Mouse (Mus musculus): ENCODE measurements at regions not wholly inside any gene's neighbourhood (a gene's known extent, or its start where the extent isn't known, plus 50 kb on each side); places are given as distances from the start of the nearest gene placed in this dataset.

DNA sequence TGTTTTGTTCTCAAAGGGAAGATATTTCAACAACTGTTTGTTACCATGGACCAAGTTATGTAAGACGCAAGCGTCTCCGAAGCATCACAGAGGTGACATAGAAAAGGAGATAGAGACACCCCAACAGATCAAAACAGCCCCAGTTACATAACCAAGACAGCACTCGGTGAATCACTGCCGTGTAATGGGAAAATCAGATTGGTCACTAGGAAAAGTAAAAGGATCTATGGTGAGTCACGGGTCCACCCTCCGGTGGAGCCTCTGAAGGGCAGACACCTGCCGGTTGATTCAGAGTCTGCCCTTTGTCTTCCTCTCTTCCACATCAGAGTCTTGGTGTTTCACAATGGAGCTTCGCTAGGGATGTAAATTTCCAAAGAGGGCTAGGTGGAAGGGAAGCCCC, 62.9 kb upstream of the Odc1 start:
- Histone ChIP-seq H3K4me3 (replicated peaks) (no peak overlapping the region), H3K4me2 (no peak overlapping the region), H3K36me3 (no peaks in the 10 kb centered on the region), H3K9me3 (replicated peaks) (no peaks in the 10 kb centered on the region), H3K27ac (no peak overlapping the region), H3K9ac (no peak overlapping the region), H3K27me3 (no peaks in the 10 kb centered on the region), H3K4me1 (replicated peaks) (peaks cover 11% of the 10 kb centered on the region; the same call in 1 of the 2 replicates)
- WGBS (ENCODE audit: insufficient replicate concordance) = 77% methylated on average over 9 of the region's 9 CpGs
- DNase-seq = no peak
- ATAC-seq (ENCODE audit: low read depth) = no peak

DNA sequence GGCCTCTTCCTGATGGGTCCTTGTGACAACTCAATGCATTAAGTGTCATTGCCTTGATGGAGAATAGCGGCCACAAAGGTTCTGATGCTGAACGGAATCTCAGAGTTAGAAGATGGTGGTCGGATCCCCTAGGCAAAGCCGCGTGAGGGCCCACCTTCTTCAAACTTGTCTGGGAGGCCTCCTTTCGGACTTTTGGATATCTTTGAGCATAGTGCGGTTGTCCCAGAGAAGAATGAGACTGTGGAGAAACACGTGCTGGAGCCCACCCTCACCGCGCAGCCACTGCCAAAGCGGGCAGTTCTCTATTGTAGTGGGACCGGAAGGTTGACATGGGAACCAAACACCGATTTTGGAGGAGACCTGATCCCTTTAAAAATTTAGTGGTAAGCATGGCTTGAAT, 62.4 kb upstream of the Odc1 start:
- no peak overlapping the region for H3K9ac ChIP-seq
- H3K4me2 ChIP-seq = no peak overlapping the region
- DNase-seq = no peak
- H3K36me3 ChIP-seq = no peaks in the 10 kb centered on the region
- H3K27ac ChIP-seq = no peak overlapping the region
- 86% methylated on average over 13 of the region's 13 CpGs for WGBS (ENCODE audit: insufficient replicate concordance)
- H3K27me3 ChIP-seq = no peaks in the 10 kb centered on the region
- peaks cover 11% of the 10 kb centered on the region; the same call in 1 of the 2 replicates for H3K4me1 ChIP-seq (replicated peaks)
- no peak overlapping the region for H3K4me3 ChIP-seq (replicated peaks)
- no peaks in the 10 kb centered on the region for H3K9me3 ChIP-seq (replicated peaks)
- ATAC-seq (ENCODE audit: low read depth) = no peak

GRCm38 (mm10) chr12:17484448-17484847, 60.1 kb upstream of the Odc1 start:
- no peaks in the 10 kb centered on the region for H3K36me3 ChIP-seq
- 46% methylated on average over 9 of the region's 9 CpGs for WGBS (ENCODE audit: insufficient replicate concordance)
- no peak overlapping the region for H3K4me3 ChIP-seq (replicated peaks)
- H3K27ac ChIP-seq = no peak overlapping the region
- no peaks in the 10 kb centered on the region for H3K9me3 ChIP-seq (replicated peaks)
- ATAC-seq (ENCODE audit: low read depth) (no peak), DNase-seq (no peak)
- H3K27me3 ChIP-seq = no peaks in the 10 kb centered on the region
- H3K4me2 ChIP-seq = no peak overlapping the region
- H3K4me1 ChIP-seq (replicated peaks) = peaks cover 22% of the 10 kb centered on the region
- no peak overlapping the region for H3K9ac ChIP-seq

GRCm38 (mm10) chr12:17486062-17486770, 58.4 kb upstream of the Odc1 start:
- no peak overlapping the region for H3K4me2 ChIP-seq
- no peaks in the 10 kb centered on the region for H3K27me3 ChIP-seq
- no peak overlapping the region for H3K4me3 ChIP-seq (replicated peaks)
- DNase-seq = no peak
- WGBS (ENCODE audit: insufficient replicate concordance) = 53% methylated on average over 9 of the region's 9 CpGs
- no peak for ATAC-seq (ENCODE audit: low read depth)
- no peaks in the 10 kb centered on the region for H3K9me3 ChIP-seq (replicated peaks)
- peaks cover 22% of the 10 kb centered on the region for H3K4me1 ChIP-seq (replicated peaks)
- no peaks in the 10 kb centered on the region for H3K36me3 ChIP-seq
- H3K27ac ChIP-seq = no peak overlapping the region
- no peak overlapping the region for H3K9ac ChIP-seq

GRCm38 (mm10) chr12:17487336-17487735, 57.3 kb upstream of the Odc1 start:
- H3K4me2 ChIP-seq = no peak overlapping the region
- DNase-seq (no peak), ATAC-seq (ENCODE audit: low read depth) (no peak)
- no peak overlapping the region for H3K9ac ChIP-seq
- H3K27ac ChIP-seq = no peak overlapping the region
- peaks cover 25% of the 10 kb centered on the region for H3K4me1 ChIP-seq (replicated peaks)
- H3K9me3 ChIP-seq (replicated peaks) = no peaks in the 10 kb centered on the region
- H3K4me3 ChIP-seq (replicated peaks) = no peak overlapping the region
- H3K27me3 ChIP-seq = no peaks in the 10 kb centered on the region; the same call in 1 of the 2 replicates
- no peaks in the 10 kb centered on the region for H3K36me3 ChIP-seq
- 40% methylated on average over 1 of the region's 1 CpGs for WGBS (ENCODE audit: insufficient replicate concordance)

DNA sequence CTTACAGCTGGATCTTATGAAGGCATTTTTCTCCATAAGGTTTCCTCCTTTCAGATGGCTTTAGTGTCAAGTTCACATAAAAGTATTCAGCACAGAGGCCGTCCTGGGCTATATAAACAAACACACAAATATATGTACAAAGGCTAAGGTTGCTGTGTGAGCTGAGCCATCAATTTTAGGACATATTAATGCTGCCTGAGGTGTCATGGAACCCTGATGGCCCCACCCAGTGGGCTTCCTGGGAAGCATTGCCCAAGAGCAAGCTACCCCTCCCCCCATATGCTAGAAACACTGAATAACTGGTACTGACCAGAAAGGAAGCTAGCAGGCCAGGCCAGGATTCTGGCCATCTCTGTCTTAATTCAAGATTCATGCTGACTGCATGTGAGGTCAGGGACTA, 56.4 kb upstream of the Odc1 start:
- H3K4me1 ChIP-seq (replicated peaks) = peaks cover 34% of the 10 kb centered on the region
- ATAC-seq (ENCODE audit: low read depth) (no peak), DNase-seq (no peak)
- H3K36me3 ChIP-seq = no peaks in the 10 kb centered on the region
- WGBS (ENCODE audit: insufficient replicate concordance) = 65% methylated on average over 1 of the region's 1 CpGs
- H3K9ac ChIP-seq = no peak overlapping the region
- no peaks in the 10 kb centered on the region for H3K9me3 ChIP-seq (replicated peaks)
- H3K4me2 ChIP-seq = no peak overlapping the region
- H3K27me3 ChIP-seq = no peaks in the 10 kb centered on the region; the same call in 1 of the 2 replicates
- H3K27ac ChIP-seq = no peak overlapping the region
- no peak overlapping the region for H3K4me3 ChIP-seq (replicated peaks)

DNA sequence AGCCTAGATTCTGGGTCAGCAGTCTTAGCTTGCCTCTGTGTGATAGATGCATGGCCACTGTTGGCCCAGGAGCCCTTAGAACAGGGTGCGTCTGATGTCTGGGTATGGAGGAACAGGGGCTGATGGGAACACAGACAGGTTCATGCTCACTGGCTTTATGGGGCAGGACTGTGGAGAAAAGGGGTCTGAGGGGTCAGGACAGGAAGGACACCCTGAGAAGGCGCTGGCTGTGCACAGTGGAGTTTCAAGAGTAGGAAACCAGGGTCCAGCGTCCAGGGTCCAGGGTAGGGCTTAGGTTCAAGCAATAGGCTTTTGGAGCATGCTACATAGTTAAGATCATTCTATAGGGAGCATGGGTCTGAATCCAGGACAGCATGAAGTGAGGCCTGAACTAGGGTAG, 54.6 kb upstream of the Odc1 start:
- no peak for DNase-seq
- Histone ChIP-seq H3K9ac (no peak overlapping the region), H3K4me1 (replicated peaks) (peaks cover 33% of the 10 kb centered on the region), H3K4me3 (replicated peaks) (no peak overlapping the region), H3K4me2 (no peak overlapping the region), H3K27me3 (no peaks in the 10 kb centered on the region; the same call in 1 of the 2 replicates), H3K27ac (no peak overlapping the region), H3K9me3 (replicated peaks) (no peaks in the 10 kb centered on the region), H3K36me3 (no peaks in the 10 kb centered on the region)
- 68% methylated on average over 3 of the region's 3 CpGs for WGBS (ENCODE audit: insufficient replicate concordance)
- ATAC-seq (ENCODE audit: low read depth) = no peak

- peaks cover 45% of the 10 kb centered on the region for H3K4me1 ChIP-seq (replicated peaks)
- no peak overlapping the region for H3K4me3 ChIP-seq (replicated peaks)
- no peak overlapping the region for H3K9ac ChIP-seq
- H3K27me3 ChIP-seq = peaks cover 10% of the 10 kb centered on the region
- DNase-seq = no peak
- no peak for ATAC-seq (ENCODE audit: low read depth)
- H3K36me3 ChIP-seq = no peaks in the 10 kb centered on the region
- no peak overlapping the region for H3K4me2 ChIP-seq
- no peak overlapping the region for H3K27ac ChIP-seq
- WGBS (ENCODE audit: insufficient replicate concordance) = 64% methylated on average over 4 of the region's 4 CpGs
- H3K9me3 ChIP-seq (replicated peaks) = no peaks in the 10 kb centered on the region
Measured at GRCm38 (mm10) chr12:17492574-17492973, 52.0 kb upstream of the Odc1 start.

- H3K27me3 ChIP-seq = peaks cover 10% of the 10 kb centered on the region
- no peak overlapping the region for H3K9ac ChIP-seq
- H3K4me1 ChIP-seq (replicated peaks) = peaks cover 41% of the 10 kb centered on the region
- H3K36me3 ChIP-seq = no peaks in the 10 kb centered on the region
- ATAC-seq (ENCODE audit: low read depth) (peak; percentile 65), DNase-seq (no peak)
- no peaks in the 10 kb centered on the region for H3K9me3 ChIP-seq (replicated peaks)
- 59% methylated on average over 7 of the region's 7 CpGs for WGBS (ENCODE audit: insufficient replicate concordance)
- H3K4me2 ChIP-seq = no peak overlapping the region
- H3K4me3 ChIP-seq (replicated peaks) = no peak overlapping the region
- H3K27ac ChIP-seq = no peak overlapping the region
Measured at GRCm38 (mm10) chr12:17493053-17493452, 51.5 kb upstream of the Odc1 start.

DNA sequence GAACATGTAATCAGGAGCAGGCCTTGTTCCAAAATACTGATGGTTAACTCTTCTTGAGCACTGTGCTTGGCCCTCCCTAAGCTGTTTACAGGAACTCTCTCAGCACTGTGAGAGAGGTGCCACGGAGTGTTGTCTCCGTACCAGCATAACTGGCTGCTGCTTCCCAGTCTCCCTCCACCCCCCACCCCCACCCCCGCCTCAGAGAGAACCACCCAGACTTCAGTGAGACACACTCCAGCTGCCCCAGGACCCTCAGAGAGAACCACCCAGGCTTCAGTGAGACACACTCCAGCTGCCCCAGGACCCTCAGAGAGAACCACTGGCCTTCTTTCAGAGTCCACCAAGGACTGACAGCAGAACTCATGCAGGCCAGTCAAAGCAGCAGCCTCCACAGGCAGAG, 50.8 kb upstream of the Odc1 start:
- WGBS (ENCODE audit: insufficient replicate concordance) = 46% methylated on average over 3 of the region's 3 CpGs
- Histone ChIP-seq H3K9me3 (replicated peaks) (no peaks in the 10 kb centered on the region), H3K27ac (no peak overlapping the region), H3K4me2 (no peak overlapping the region), H3K4me3 (replicated peaks) (no peak overlapping the region), H3K36me3 (no peaks in the 10 kb centered on the region), H3K9ac (no peak overlapping the region), H3K4me1 (replicated peaks) (peaks cover 34% of the 10 kb centered on the region), H3K27me3 (peaks cover 10% of the 10 kb centered on the region)
- no peak for ATAC-seq (ENCODE audit: low read depth)
- no peak for DNase-seq
